Mouse (Mus musculus) kidney, postnatal 0 days (tissue): ENCODE measurements around the gene Naa50. TPM values are rescaled to one million over a fixed set of nuclear protein-coding genes. Genes with fewer than 3 reads are reported as not detected.
A peak's percentile ranks its signal among the peaks of the same experiment; 100 is the strongest.

Source experiments
- ATAC-seq: fragments of 200-750 bp; cut with Nextera tagmentation; replicated peaks from 2 replicates; pipeline ENCODE4 v1.8.0; 2017; ENCODE audit warnings: low read depth, moderate number of reproducible peaks, moderate TSS enrichment, moderate library complexity; ENCODE audit not compliant: low FRiP score
- DNase-seq: peaks from one replicate; pipeline ENCODE4 v3.0.0-alpha.2; 2016; ENCODE audit warnings: low spot score
- H3K27ac ChIP-seq: fragments of 300-500 bp; sonication (generic); 2 replicates; pipeline ENCODE4 v1.5.1; 2014; ENCODE audit warnings: mild to moderate bottlenecking
- H3K27me3 ChIP-seq: fragments of 300-500 bp; sonication (generic); 2 replicates; pipeline ENCODE4 v1.6.1; 2014; ENCODE audit warnings: low read length, mixed read lengths; ENCODE audit not compliant: insufficient read depth
- H3K36me3 ChIP-seq: fragments of 300-500 bp; sonication (generic); 2 replicates; pipeline ENCODE4 v1.6.1; 2014; ENCODE audit warnings: low read length, mixed read lengths; ENCODE audit not compliant: insufficient read depth
- H3K4me1 ChIP-seq: fragments of 300-500 bp; sonication (generic); replicated peaks from 2 replicates; pipeline ENCODE4 v1.6.1; 2014; ENCODE audit warnings: antibody characterized with exemption, low read length, mixed read lengths; ENCODE audit not compliant: insufficient read depth
- H3K4me2 ChIP-seq: fragments of 300-500 bp; sonication (generic); 2 replicates; pipeline ENCODE4 v1.6.1; 2014; ENCODE audit warnings: mild to moderate bottlenecking, low read length, moderate library complexity, mixed read lengths
- H3K4me3 ChIP-seq: fragments of 300-500 bp; sonication (generic); replicated peaks from 2 replicates; pipeline ENCODE4 v1.5.1; 2014; ENCODE audit warnings: low read depth, low read length
- H3K9ac ChIP-seq: fragments of 300-500 bp; sonication (generic); 2 replicates; pipeline ENCODE4 v1.6.1; 2014; ENCODE audit warnings: low read depth, low read length
- H3K9me3 ChIP-seq: fragments of 300-500 bp; sonication (generic); replicated peaks from 2 replicates; pipeline ENCODE4 v1.6.1; 2016; ENCODE audit warnings: low read length, inconsistent platforms, mixed read lengths
- CTCF ChIP-seq: IDR thresholded peaks from 2 replicates; pipeline ENCODE4 v1.5.1; 2016; ENCODE audit warnings: antibody characterized with exemption, low read depth, mild to moderate bottlenecking, moderate library complexity
- WGBS: fragments of 180-500 bp; shearing (Covaris S2); extraction: QIAGEN DNeasy Blood & Tissue Kit; methylation state at CpG from one replicate; pipeline ENCODE4 v1.1.7; 2014; 5-methylcytosine and 5-hydroxymethylcytosine counted together
- polyA plus RNA-seq: library from polyadenylated mRNA; unstranded; fragments of >200 nt; fragmentation: Nextera tagmentation; extraction: Ambion mirVana; gene quantifications from 2 replicates; pipeline ENCODE4 v1.2.1, GENCODE M21; 2015

The Naa50 gene
- polyA plus RNA-seq, 1 experiment from 2014 or later: 72.8 TPM

GRCm38 (mm10) chr16:44163831-44164230 is 24.2 kb downstream of the Naa50 start:
- no peak for TF ChIP-seq CTCF
- 92% methylated on average over 2 of the region's 2 CpGs for WGBS

GRCm38 (mm10) chr16:44165182-44165581 is 25.6 kb downstream of the Naa50 start:
- Histone ChIP-seq H3K4me2 (no peak overlapping the region), H3K4me1 (no peaks in the 10 kb centered on the region), H3K27ac (no peak overlapping the region), H3K27me3 (no peaks in the 10 kb centered on the region), H3K9me3 (no peaks in the 10 kb centered on the region), H3K9ac (no peak overlapping the region), H3K4me3 (no peak overlapping the region), H3K36me3 (no peaks in the 10 kb centered on the region)
- TF ChIP-seq CTCF: no peak
- DNase-seq (no peak), ATAC-seq (no peak)
- 46% methylated on average over 3 of the region's 3 CpGs for WGBS

More at GRCm38 (mm10) chr16:44163831-44164230, 24.2 kb downstream of the Naa50 start:
- ATAC-seq (no peak), DNase-seq (no peak)
- no peak overlapping the region for H3K4me3 ChIP-seq
- H3K9me3 ChIP-seq: no peaks in the 10 kb centered on the region
- H3K9ac ChIP-seq: no peak overlapping the region
- no peak overlapping the region for H3K4me2 ChIP-seq
- no peak overlapping the region for H3K27ac ChIP-seq
- peaks cover 3% of the 10 kb centered on the region; the same call in 1 of the 2 replicates for H3K36me3 ChIP-seq
- no peaks in the 10 kb centered on the region for H3K4me1 ChIP-seq
- H3K27me3 ChIP-seq: no peaks in the 10 kb centered on the region

- WGBS: 76% methylated on average over 4 of the region's 4 CpGs
- no peak overlapping the region for H3K9ac ChIP-seq
- DNase-seq (no peak), ATAC-seq (no peak)
- no peaks in the 10 kb centered on the region for H3K9me3 ChIP-seq
- H3K4me2 ChIP-seq: no peak overlapping the region
- peaks cover under 1% of the 10 kb centered on the region for H3K4me1 ChIP-seq
- no peak overlapping the region for H3K4me3 ChIP-seq
- no peaks in the 10 kb centered on the region for H3K27me3 ChIP-seq
- no peaks in the 10 kb centered on the region for H3K36me3 ChIP-seq
- TF ChIP-seq CTCF: no peak
- no peak overlapping the region for H3K27ac ChIP-seq
Observed at GRCm38 (mm10) chr16:44168990-44169389, 29.4 kb downstream of the Naa50 start.

GRCm38 (mm10) chr16:44172297-44173154 is 32.9 kb downstream of the Naa50 start:
- TF ChIP-seq CTCF: peak; percentile 55
- Histone ChIP-seq H3K4me1 (peaks cover 13% of the 10 kb centered on the region), H3K4me3 (peak overlapping the region; percentile 98), H3K4me2 (peak overlapping the region; percentile 84), H3K36me3 (no peaks in the 10 kb centered on the region), H3K27me3 (no peaks in the 10 kb centered on the region), H3K9me3 (no peaks in the 10 kb centered on the region), H3K9ac (peak overlapping the region; percentile 60; the same call in 1 of the 2 replicates), H3K27ac (peak overlapping the region; percentile 97)
- WGBS: 0% methylated on average over 26 of the region's 26 CpGs
- ATAC-seq (peak; percentile 100), DNase-seq (peak; percentile 100)

GRCm38 (mm10) chr16:44173155-44173941 is 33.7 kb downstream of the Naa50 start, which contains the start of gene Usf3:
Gene Usf3, plus strand, starts transcription at chr16:44173246.
- Histone ChIP-seq H3K9me3 (no peaks in the 10 kb centered on the region), H3K4me1 (peaks cover 13% of the 10 kb centered on the region), H3K4me3 (peak within 1 kb of the TSS; percentile 98), H3K27ac (peak within 1 kb of the TSS; percentile 97), H3K9ac (peak within 1 kb of the TSS; percentile 98), H3K36me3 (no peaks in the 10 kb centered on the region), H3K4me2 (peak within 1 kb of the TSS; percentile 84), H3K27me3 (no peaks in the 10 kb centered on the region)
- ATAC-seq (peak; percentile 55), DNase-seq (peak; percentile 51)
- under 1% methylated on average over 30 of the region's 77 CpGs for WGBS
- no peak for TF ChIP-seq CTCF

GRCm38 (mm10) chr16:44173966-44174530 is 34.4 kb downstream of the Naa50 start:
- Histone ChIP-seq H3K27ac (peak overlapping the region; percentile 97), H3K36me3 (no peaks in the 10 kb centered on the region), H3K9me3 (no peaks in the 10 kb centered on the region), H3K4me2 (peak overlapping the region; percentile 71), H3K9ac (peak overlapping the region; percentile 98), H3K4me1 (peaks cover 13% of the 10 kb centered on the region), H3K27me3 (no peaks in the 10 kb centered on the region), H3K4me3 (peak overlapping the region; percentile 98)
- 10% methylated on average over 7 of the region's 7 CpGs for WGBS
- ATAC-seq: no peak
- DNase-seq: peak; percentile 6
- TF ChIP-seq CTCF: no peak
